Mouse (Mus musculus): ENCODE results near the gene Nedd9. TPM values are rescaled to one million over a fixed set of nuclear protein-coding genes. Genes with fewer than 3 reads are reported as not detected.

Gene Nedd9
- total and polyA plus RNA-seq, 2 experiments from 2014 or later = 7.8 to 19.7 TPM

- no peak for ATAC-seq (ENCODE audit: low FRiP score)
- TF ChIP-seq CTCF (IDR thresholded peaks at IDR 0.05) = no peak
Observed at GRCm38 (mm10) chr13:41405009-41405408, 82.2 kb downstream of the Nedd9 start.

GRCm38 (mm10) chr13:41403838-41404237 is 83.3 kb downstream of the Nedd9 start:
- 85% methylated on average over 6 of the region's 6 CpGs for WGBS
- H3K9ac ChIP-seq (replicated peaks; ENCODE audit: low read length, poor library complexity, severe bottlenecking) = no peak overlapping the region
- H3K4me2 ChIP-seq (ENCODE audit: low read depth, low read length, poor library complexity, severe bottlenecking) = no peak overlapping the region
- H3K9me3 ChIP-seq (ENCODE audit: low read length) = no peaks in the 10 kb centered on the region
- H3K36me3 ChIP-seq (ENCODE audit: insufficient read depth, low read length) = no peaks in the 10 kb centered on the region
- ATAC-seq (ENCODE audit: low FRiP score) = no peak
- no peak overlapping the region for H3K27ac ChIP-seq (ENCODE audit: low read depth, low read length)
- no peak for TF ChIP-seq CTCF (IDR thresholded peaks at IDR 0.05)
- H3K27me3 ChIP-seq (ENCODE audit: insufficient read depth, low read length) = no peaks in the 10 kb centered on the region
- H3K4me1 ChIP-seq (ENCODE audit: insufficient read depth, low read length) = no peaks in the 10 kb centered on the region
- H3K4me3 ChIP-seq (ENCODE audit: low read depth, low read length) = no peak overlapping the region
- DNase-seq (ENCODE audit: low spot score) = no peak

More at GRCm38 (mm10) chr13:41405009-41405408, 82.2 kb downstream of the Nedd9 start:
- no peak overlapping the region for H3K4me3 ChIP-seq (ENCODE audit: low read depth, low read length)
- no peak overlapping the region for H3K27ac ChIP-seq (ENCODE audit: low read depth, low read length)
- no peak for DNase-seq (ENCODE audit: low spot score)
- WGBS = 98% methylated on average over 5 of the region's 5 CpGs
- no peaks in the 10 kb centered on the region for H3K36me3 ChIP-seq (ENCODE audit: insufficient read depth, low read length)
- no peaks in the 10 kb centered on the region for H3K4me1 ChIP-seq (ENCODE audit: insufficient read depth, low read length)
- no peaks in the 10 kb centered on the region for H3K9me3 ChIP-seq (ENCODE audit: low read length)
- no peak overlapping the region for H3K9ac ChIP-seq (replicated peaks; ENCODE audit: low read length, poor library complexity, severe bottlenecking)
- H3K27me3 ChIP-seq (ENCODE audit: insufficient read depth, low read length) = no peaks in the 10 kb centered on the region
- no peak overlapping the region for H3K4me2 ChIP-seq (ENCODE audit: low read depth, low read length, poor library complexity, severe bottlenecking)

DNA sequence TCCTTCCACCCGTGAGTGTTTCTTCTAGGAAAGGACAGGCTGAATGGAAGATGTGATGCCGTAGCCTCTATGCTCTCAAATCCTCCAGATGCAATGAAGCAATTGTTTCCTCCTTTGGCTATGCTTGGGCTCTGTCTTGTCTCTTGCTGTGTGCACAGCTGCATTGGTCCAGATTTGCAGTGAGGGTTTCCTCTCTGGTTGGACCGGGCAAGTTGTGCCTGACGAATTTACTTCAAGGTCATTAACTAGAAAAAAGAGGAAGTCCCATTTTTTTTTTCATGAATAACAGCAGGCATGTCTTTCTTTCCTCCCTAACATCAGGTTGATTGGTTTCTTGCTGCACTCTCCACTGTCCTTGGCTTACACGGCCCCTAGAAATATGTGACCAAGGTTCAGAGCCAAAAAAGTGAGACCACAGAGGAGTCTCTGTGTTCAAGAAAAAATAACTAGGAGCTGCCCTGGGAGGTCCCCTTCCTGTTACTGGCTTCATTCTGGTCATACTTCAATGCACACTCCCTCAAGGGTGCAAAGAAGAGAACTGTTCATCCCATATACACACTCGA is 84.6 kb downstream of the Nedd9 start:
- no peak overlapping the region for H3K4me2 ChIP-seq (ENCODE audit: low read depth, low read length, poor library complexity, severe bottlenecking)

GRCm38 (mm10) chr13:41401775-41402174 is 85.4 kb downstream of the Nedd9 start:
- 57% methylated on average over 5 of the region's 6 CpGs for WGBS
- H3K4me2 ChIP-seq (ENCODE audit: low read depth, low read length, poor library complexity, severe bottlenecking) = no peak overlapping the region
- H3K9ac ChIP-seq (replicated peaks; ENCODE audit: low read length, poor library complexity, severe bottlenecking) = no peak overlapping the region
- no peak overlapping the region for H3K4me3 ChIP-seq (ENCODE audit: low read depth, low read length)
- H3K27me3 ChIP-seq (ENCODE audit: insufficient read depth, low read length) = no peaks in the 10 kb centered on the region
- DNase-seq (ENCODE audit: low spot score) (peak; percentile 40), ATAC-seq (ENCODE audit: low FRiP score) (no peak)
- H3K9me3 ChIP-seq (ENCODE audit: low read length) = no peaks in the 10 kb centered on the region
- no peaks in the 10 kb centered on the region for H3K36me3 ChIP-seq (ENCODE audit: insufficient read depth, low read length)
- H3K4me1 ChIP-seq (ENCODE audit: insufficient read depth, low read length) = no peaks in the 10 kb centered on the region
- H3K27ac ChIP-seq (ENCODE audit: low read depth, low read length) = no peak overlapping the region
- no peak for TF ChIP-seq CTCF (IDR thresholded peaks at IDR 0.05)

More for the DNA sequence above, 84.6 kb downstream of the Nedd9 start:
- no peaks in the 10 kb centered on the region for H3K9me3 ChIP-seq (ENCODE audit: low read length)
- no peak overlapping the region for H3K27ac ChIP-seq (ENCODE audit: low read depth, low read length)
- DNase-seq (ENCODE audit: low spot score) (no peak), ATAC-seq (ENCODE audit: low FRiP score) (no peak)
- H3K4me3 ChIP-seq (ENCODE audit: low read depth, low read length) = no peak overlapping the region
- WGBS = 46% methylated on average over 6 of the region's 6 CpGs
- no peak for TF ChIP-seq CTCF (IDR thresholded peaks at IDR 0.05)
- H3K4me1 ChIP-seq (ENCODE audit: insufficient read depth, low read length) = no peaks in the 10 kb centered on the region
- no peaks in the 10 kb centered on the region for H3K36me3 ChIP-seq (ENCODE audit: insufficient read depth, low read length)
- H3K27me3 ChIP-seq (ENCODE audit: insufficient read depth, low read length) = no peaks in the 10 kb centered on the region
- no peak overlapping the region for H3K9ac ChIP-seq (replicated peaks; ENCODE audit: low read length, poor library complexity, severe bottlenecking)

DNA sequence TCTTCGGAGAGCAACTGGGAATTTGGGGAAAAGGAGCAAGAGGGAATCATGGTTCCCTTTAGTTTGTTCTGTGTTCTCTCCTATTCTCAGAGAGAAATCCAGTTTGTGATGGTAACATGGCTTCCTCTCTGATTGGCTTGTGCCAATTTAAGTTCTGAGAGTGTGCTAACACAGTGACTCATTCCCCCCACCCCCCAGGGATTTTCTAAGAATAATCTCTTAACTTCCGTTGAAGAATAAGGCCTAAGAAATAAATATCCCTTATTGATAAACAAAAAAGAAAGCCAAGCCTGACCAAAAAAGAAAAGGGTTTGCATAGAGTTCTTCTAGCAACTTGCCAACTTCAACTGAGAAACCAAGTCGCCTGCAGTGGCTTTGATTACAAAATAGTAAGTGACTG is 86.9 kb downstream of the Nedd9 start:
- no peak for TF ChIP-seq CTCF (IDR thresholded peaks at IDR 0.05)
- ATAC-seq (ENCODE audit: low FRiP score) (no peak), DNase-seq (ENCODE audit: low spot score) (no peak)
- no peak overlapping the region for H3K27ac ChIP-seq (ENCODE audit: low read depth, low read length)
- H3K4me2 ChIP-seq (ENCODE audit: low read depth, low read length, poor library complexity, severe bottlenecking) = no peak overlapping the region
- H3K4me1 ChIP-seq (ENCODE audit: insufficient read depth, low read length) = no peaks in the 10 kb centered on the region
- H3K9ac ChIP-seq (replicated peaks; ENCODE audit: low read length, poor library complexity, severe bottlenecking) = no peak overlapping the region
- H3K9me3 ChIP-seq (ENCODE audit: low read length) = no peaks in the 10 kb centered on the region
- no peak overlapping the region for H3K4me3 ChIP-seq (ENCODE audit: low read depth, low read length)
- WGBS = 71% methylated on average over 3 of the region's 3 CpGs
- H3K27me3 ChIP-seq (ENCODE audit: insufficient read depth, low read length) = no peaks in the 10 kb centered on the region
- no peaks in the 10 kb centered on the region for H3K36me3 ChIP-seq (ENCODE audit: insufficient read depth, low read length)

DNA sequence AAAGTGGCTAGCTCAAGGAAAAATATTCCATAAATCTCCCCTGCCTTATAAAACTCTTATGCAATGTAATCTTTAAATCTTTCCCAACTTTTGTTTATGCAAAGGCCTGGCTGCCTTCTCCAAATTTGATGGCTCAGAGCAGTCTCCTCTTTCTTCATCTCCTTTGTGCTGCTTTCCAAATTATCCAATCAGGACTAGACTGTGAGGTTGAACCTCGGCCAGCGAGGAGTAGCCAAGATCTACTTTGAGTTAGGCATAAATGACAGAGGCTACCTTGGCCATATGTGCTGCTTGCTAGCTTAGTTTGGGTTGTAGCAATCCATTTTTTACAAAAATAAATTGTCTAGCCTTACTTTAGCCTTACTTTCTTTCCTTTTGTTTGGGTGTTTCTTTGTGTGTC is 95.0 kb downstream of the Nedd9 start:
- Histone ChIP-seq H3K4me2 (ENCODE audit: low read depth, low read length, poor library complexity, severe bottlenecking) (no peak overlapping the region), H3K9ac (replicated peaks; ENCODE audit: low read length, poor library complexity, severe bottlenecking) (no peak overlapping the region), H3K27me3 (ENCODE audit: insufficient read depth, low read length) (no peaks in the 10 kb centered on the region), H3K27ac (ENCODE audit: low read depth, low read length) (no peak overlapping the region), H3K36me3 (ENCODE audit: insufficient read depth, low read length) (no peaks in the 10 kb centered on the region), H3K4me1 (ENCODE audit: insufficient read depth, low read length) (no peaks in the 10 kb centered on the region), H3K9me3 (ENCODE audit: low read length) (no peaks in the 10 kb centered on the region), H3K4me3 (ENCODE audit: low read depth, low read length) (no peak overlapping the region)
- WGBS = 98% methylated on average over 2 of the region's 2 CpGs
- no peak for TF ChIP-seq CTCF (IDR thresholded peaks at IDR 0.05)
- ATAC-seq (ENCODE audit: low FRiP score) (no peak), DNase-seq (ENCODE audit: low spot score) (no peak)
